Mouse (Mus musculus) C2C12 (cell line): ENCODE measurements around the gene Rwdd4a. TPM values are rescaled to one million over a fixed set of nuclear protein-coding genes. Genes with fewer than 3 reads are reported as not detected.

ENCODE experiments used
- H3K27me3 ChIP-seq: one replicate; pipeline ENCODE4 v1.6.1; 2011; ENCODE audit not compliant: control insufficient read depth, insufficient read depth, insufficient read length
- H3K36me3 ChIP-seq: one replicate; pipeline ENCODE4 v1.6.1; 2011; ENCODE audit not compliant: control insufficient read depth, insufficient read depth
- H3K4me3 ChIP-seq: one replicate; pipeline ENCODE4 v1.5.1; 2011; ENCODE audit warnings: mild to moderate bottlenecking, control low read depth; ENCODE audit not compliant: poor library complexity, insufficient read depth, severe bottlenecking
- H3K79me2 ChIP-seq: one replicate; pipeline ENCODE4 v1.6.1; 2011; ENCODE audit not compliant: control insufficient read depth, insufficient read depth
- H3K79me3 ChIP-seq: one replicate; pipeline ENCODE4 v1.6.1; 2011; ENCODE audit warnings: low read depth, control low read depth
- H3ac ChIP-seq: one replicate; pipeline ENCODE3; 2011; ENCODE audit warnings: low read depth; ENCODE audit not compliant: control insufficient read depth, insufficient read length
- CEBPB ChIP-seq: IDR thresholded peaks from one replicate; pipeline ENCODE4 v1.6.1; 2011; ENCODE audit warnings: low read depth, mild to moderate bottlenecking, control low read depth, moderate library complexity
- CTCF ChIP-seq: IDR thresholded peaks from one replicate; pipeline ENCODE4 v1.5.1; 2011; ENCODE audit not compliant: control insufficient read depth, insufficient read depth, insufficient read length
- FOSL1 ChIP-seq: IDR thresholded peaks from one replicate; pipeline ENCODE4 v1.8.0; 2011; ENCODE audit warnings: mild to moderate bottlenecking, low read length; ENCODE audit not compliant: poor library complexity, insufficient read depth, severe bottlenecking
- MAX ChIP-seq: IDR thresholded peaks from one replicate; pipeline ENCODE4 v1.6.1; 2011; ENCODE audit warnings: mild to moderate bottlenecking, control low read depth
- MYOD1 ChIP-seq: IDR thresholded peaks from one replicate; pipeline ENCODE4 v1.6.1; 2011; ENCODE audit warnings: low read depth; ENCODE audit not compliant: control insufficient read depth, insufficient read length
- MYOG ChIP-seq: IDR thresholded peaks from one replicate; pipeline ENCODE4 v1.6.1; 2011; ENCODE audit not compliant: control insufficient read depth, insufficient read length; ENCODE audit errors: extremely low read depth
- USF1 ChIP-seq: IDR thresholded peaks from one replicate; pipeline ENCODE4 v1.6.1; 2011; ENCODE audit warnings: low read depth, mild to moderate bottlenecking, control low read depth, moderate library complexity
- long read RNA-seq, 2 experiments: library from polyadenylated mRNA; unstranded; transcript quantifications; one replicate each; pipeline ENCODE4 v2.0.0; 2019 to 2020
- polyA plus RNA-seq: library from polyadenylated mRNA; unstranded; fragments of >200 nt; fragmentation: generic; extraction: Trizol; gene quantifications from one replicate; pipeline ENCODE4 v1.2.1, GENCODE M21; 2012; ENCODE audit warnings: missing spikeins

The Rwdd4a gene
- polyA plus RNA-seq: 20.6 TPM
- long read RNA-seq, experiment 1, partial matches to known transcripts: 4 of 21 reads
- long read RNA-seq, experiment 1, other reads (novel, unspliced or antisense): 15 of 21 reads
- long read RNA-seq, experiment 2, partial matches to known transcripts: 0 of 112 reads
- long read RNA-seq, experiment 2, other reads (novel, unspliced or antisense): 112 of 112 reads

DNA sequence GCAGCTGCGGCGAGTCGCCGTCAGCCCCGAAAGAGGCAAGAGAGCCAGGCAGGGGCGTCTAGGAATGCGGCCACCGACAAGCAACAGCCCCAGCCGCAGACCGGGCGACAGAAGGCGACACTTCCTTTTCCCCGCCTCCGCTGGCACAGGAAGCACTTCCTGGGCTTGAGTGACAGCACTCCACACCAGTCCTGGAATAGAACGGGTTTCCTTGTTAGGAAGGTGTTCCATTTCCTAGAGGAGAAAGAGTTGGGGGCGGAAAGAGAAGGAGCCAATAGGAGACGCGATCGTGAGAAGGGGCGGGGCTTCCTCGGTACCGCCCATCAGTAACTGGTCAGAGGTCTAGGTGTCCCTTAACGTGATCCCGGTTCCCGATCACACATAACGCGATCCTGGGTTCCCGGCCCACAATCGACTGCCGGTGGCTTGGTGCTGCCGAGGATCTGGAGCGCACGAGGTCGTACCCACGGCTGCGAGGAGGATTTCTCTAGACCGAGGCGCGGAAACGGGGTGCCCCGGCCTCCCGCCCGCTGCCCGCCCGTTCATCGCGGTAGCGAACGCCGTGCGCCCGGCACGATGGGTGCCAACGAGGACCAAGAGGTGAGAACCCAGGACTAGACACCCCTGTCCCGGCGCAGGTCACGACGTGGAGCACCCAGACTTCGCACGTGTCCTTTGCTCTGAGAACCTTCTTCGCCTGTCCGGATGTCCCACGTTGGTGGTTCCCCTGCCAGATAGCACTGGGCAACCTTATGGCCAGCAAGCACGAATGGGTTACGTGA is at the start of gene Rwdd4a, which contains the start of gene Trappc11:
Gene Rwdd4a (plus strand): TSS at position 321 of the 782 bp plus-strand sequence.
Gene Trappc11 (minus strand): TSS at position 127 of the 782 bp plus-strand sequence.
- H3K79me2 ChIP-seq: peaks cover 52% of the 10 kb centered on the region
- peak within 1 kb of the TSS; percentile 86 for H3K4me3 ChIP-seq
- H3K79me3 ChIP-seq: peaks cover 33% of the 10 kb centered on the region
- peaks cover 18% of the 10 kb centered on the region for H3K36me3 ChIP-seq
- TF ChIP-seq MYOD1 (no peak), MAX (peak; percentile 11), FOSL1 (no peak), MYOG (no peak)
- H3ac ChIP-seq: peak within 1 kb of the TSS; percentile 90
- H3K27me3 ChIP-seq: no peaks in the 10 kb centered on the region

DNA sequence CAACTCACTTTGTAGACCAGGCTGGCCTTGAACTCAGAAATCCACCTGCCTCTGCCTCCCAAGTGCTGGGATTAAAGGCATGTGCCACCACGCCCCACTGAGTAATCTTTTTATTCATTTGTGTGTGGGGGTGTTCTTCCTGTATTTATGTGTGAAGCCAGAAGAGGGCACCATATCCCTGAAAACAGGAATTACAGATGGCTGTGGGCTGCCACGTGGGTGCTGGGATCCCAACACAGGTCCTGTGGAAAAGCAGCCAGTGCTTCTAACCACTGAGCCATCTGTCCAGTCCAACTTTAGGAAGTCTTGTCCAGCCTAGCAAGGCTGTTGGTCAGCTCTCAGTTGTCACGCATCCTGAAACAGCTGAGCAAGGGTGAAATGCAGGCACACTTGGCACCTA is 46.2 kb upstream of the Rwdd4a start:
- H3K27me3 ChIP-seq: no peaks in the 10 kb centered on the region
- H3ac ChIP-seq: no peak overlapping the region
- no peaks in the 10 kb centered on the region for H3K79me2 ChIP-seq
- no peak overlapping the region for H3K4me3 ChIP-seq
- no peaks in the 10 kb centered on the region for H3K79me3 ChIP-seq
- no peak for TF ChIP-seq USF1
- TF ChIP-seq FOSL1: no peak
- TF ChIP-seq MYOD1: no peak
- peaks cover 20% of the 10 kb centered on the region for H3K36me3 ChIP-seq

DNA sequence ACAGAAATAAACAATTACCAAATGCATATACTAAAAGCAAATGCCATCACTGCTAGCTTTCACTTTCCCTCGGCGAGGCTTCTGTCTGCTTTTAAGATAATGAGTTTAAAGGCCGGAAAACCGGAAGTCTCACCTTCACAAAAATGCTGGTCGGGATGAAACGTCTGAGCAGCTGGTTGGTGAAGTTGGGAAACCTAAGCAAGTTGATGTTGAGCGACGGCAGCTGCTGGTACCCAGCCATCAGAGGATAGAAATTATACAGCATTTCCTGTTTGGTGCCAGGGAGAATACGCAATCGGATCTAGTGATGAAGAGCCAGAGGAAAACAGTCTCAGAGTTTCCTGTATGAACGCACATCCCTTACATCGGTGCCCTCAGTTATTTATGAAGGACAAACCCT is 40.4 kb upstream of the Rwdd4a start:
- no peaks in the 10 kb centered on the region for H3K27me3 ChIP-seq
- H3K36me3 ChIP-seq: peaks cover 55% of the 10 kb centered on the region
- TF ChIP-seq CTCF (no peak), USF1 (no peak), FOSL1 (no peak), MYOG (no peak)

DNA sequence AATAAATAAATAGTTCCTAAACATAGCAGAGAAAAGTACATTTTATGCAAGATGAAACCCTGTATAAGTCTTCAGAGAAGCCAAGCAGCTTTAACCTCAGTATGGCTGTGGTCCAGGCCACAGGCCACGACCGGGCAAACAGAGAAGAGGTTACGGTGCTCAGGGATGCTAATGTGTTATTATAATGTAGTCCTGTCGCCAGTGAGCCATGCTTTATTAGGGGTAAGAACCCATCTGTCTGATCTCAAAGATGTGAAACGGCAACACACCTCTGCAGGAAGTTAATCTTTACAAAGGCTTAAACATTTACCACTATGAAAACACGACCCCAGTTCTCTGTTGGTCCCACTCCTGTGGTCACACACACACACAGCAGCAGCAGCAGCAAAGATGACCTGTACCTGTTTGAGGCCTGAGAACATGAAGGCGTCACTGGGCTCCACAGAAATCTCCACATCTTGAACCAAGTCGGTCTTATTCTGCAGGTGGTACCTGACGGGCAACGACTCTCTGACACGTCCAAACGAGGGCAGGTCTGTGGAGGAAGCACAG is 38.8 kb upstream of the Rwdd4a start:
- Histone ChIP-seq H3K27me3 (no peaks in the 10 kb centered on the region), H3K79me2 (no peaks in the 10 kb centered on the region), H3ac (no peak overlapping the region), H3K36me3 (peaks cover 60% of the 10 kb centered on the region), H3K79me3 (no peaks in the 10 kb centered on the region), H3K4me3 (no peak overlapping the region)
- no peak for TF ChIP-seq MAX
- TF ChIP-seq CEBPB: no peak
- no peak for TF ChIP-seq CTCF
- no peak for TF ChIP-seq MYOD1
- no peak for TF ChIP-seq FOSL1
- TF ChIP-seq MYOG: no peak
- no peak for TF ChIP-seq USF1

More for the DNA sequence above, 40.4 kb upstream of the Rwdd4a start:
- Histone ChIP-seq H3K4me3 (no peak overlapping the region), H3K79me3 (no peaks in the 10 kb centered on the region), H3K79me2 (no peaks in the 10 kb centered on the region), H3ac (no peak overlapping the region)

DNA sequence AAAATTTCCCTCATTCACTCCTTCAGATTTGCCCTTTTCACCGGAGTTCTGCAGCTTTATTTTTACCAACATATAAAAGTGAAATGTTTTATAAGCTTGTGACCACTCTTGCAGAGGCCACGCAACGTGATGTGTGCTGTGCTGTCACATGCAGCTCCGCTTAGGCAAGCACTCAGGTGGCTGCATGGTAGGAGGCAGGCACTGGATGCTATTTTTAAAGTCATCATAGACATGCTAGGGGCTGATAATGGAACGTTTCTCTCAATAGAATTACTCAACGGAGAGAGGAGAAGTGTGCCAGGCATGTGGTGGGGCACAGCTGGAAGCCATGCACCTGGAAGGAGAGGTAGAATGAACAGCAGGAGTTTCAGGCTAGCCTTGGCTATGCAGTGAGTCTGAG is 38.0 kb upstream of the Rwdd4a start:
- no peak for TF ChIP-seq MYOG
- TF ChIP-seq MAX: no peak
- TF ChIP-seq CEBPB: no peak
- no peak for TF ChIP-seq CTCF
- no peak for TF ChIP-seq FOSL1
- Histone ChIP-seq H3K4me3 (no peak overlapping the region), H3K36me3 (peaks cover 57% of the 10 kb centered on the region), H3K79me3 (no peaks in the 10 kb centered on the region), H3K27me3 (no peaks in the 10 kb centered on the region), H3K79me2 (no peaks in the 10 kb centered on the region), H3ac (no peak overlapping the region)

DNA sequence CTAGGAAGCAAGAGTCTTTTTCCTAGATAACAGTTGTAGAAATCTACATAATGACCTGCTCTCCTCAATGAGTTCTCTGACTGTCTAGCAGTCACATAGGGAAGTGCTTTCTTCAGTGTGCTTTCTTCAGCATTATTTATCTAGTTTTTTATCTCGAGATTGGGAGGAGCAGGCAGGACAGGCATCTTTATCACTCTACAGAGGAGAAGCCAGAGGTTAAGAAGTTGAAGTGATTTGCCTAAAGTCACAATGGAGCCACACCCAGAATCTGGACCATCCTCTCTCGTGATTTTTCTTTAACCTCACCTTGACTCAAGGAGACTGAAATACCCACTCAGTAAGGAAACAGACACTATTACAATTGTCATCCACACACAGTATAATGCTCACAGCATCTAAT is 31.5 kb upstream of the Rwdd4a start:
- H3K79me3 ChIP-seq: no peaks in the 10 kb centered on the region
- no peak overlapping the region for H3ac ChIP-seq
- no peaks in the 10 kb centered on the region for H3K27me3 ChIP-seq
- no peaks in the 10 kb centered on the region for H3K79me2 ChIP-seq
- TF ChIP-seq MYOD1 (no peak), USF1 (no peak), FOSL1 (no peak), MYOG (no peak), CEBPB (no peak), MAX (no peak), CTCF (no peak)
- H3K36me3 ChIP-seq: peaks cover 49% of the 10 kb centered on the region
- H3K4me3 ChIP-seq: no peak overlapping the region
